Mouse (Mus musculus) stomach, postnatal 0 days (tissue): ENCODE measurements at regions not wholly inside any gene's neighbourhood (a gene's known extent, or its start where the extent isn't known, plus 50 kb on each side); places are given as distances from the start of the nearest gene placed in this dataset.

ENCODE experiments used
- CTCF ChIP-seq: IDR thresholded peaks from 2 replicates; pipeline ENCODE4 v1.5.1; 2016; ENCODE audit warnings: antibody characterized with exemption, low read depth, mild to moderate bottlenecking, moderate library complexity
- EP300 ChIP-seq: optimal IDR thresholded peaks from 2 replicates; pipeline ENCODE3; 2016; ENCODE audit warnings: antibody characterized with exemption

DNA sequence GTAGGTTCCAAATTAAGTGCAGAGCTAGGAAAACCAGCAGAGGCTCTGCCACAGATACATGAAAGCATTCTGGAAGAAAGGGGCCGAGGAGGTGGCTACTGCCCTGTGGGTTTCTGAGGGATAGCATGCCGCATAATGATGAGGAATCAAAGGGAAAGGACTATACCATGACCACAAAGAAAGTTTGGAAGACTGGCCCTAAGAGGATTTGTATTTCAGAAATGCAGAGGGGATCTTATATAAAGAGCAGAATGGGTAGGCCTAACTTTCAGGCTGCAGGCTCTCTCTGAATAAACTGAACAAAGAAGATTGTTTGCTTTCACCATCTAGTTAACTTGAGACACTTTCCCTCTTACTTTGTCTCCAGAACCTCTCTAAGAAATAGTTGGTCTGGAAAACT is 777.9 kb downstream of the Basp1 start:
- TF ChIP-seq CTCF (no peak), EP300 (no peak)
